Mouse (Mus musculus): ENCODE measurements at regions not wholly inside any gene's neighbourhood (a gene's known extent, or its start where the extent isn't known, plus 50 kb on each side); places are given as distances from the start of the nearest gene placed in this dataset.

DNA sequence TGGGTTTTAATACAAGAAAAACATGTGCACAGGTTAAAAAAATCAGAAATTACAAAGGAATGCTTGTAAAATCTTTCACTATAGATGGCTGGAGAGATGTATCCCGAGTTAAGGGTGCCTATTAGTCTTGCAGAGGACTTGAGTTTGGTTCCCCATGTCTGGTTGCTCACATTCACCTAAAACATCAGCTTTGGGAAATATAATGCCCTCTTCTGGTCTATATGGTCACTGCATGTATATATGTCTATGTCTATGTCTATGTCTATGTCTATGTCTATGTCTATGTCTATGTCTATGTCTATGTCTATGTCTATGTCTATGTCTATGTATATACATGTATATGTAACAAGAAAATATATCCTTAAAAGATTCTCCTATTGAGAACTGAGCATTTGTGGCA, 196.8 kb upstream of the Xylt1 start:
- no peak for TF ChIP-seq MAX (IDR thresholded peaks at IDR 0.05)
- no peak for TF ChIP-seq MYOG (IDR thresholded peaks at IDR 0.05; ENCODE audit: control insufficient read depth, extremely low read depth, insufficient read length)

Measured in C2C12 (cell line).